Mouse (Mus musculus) thymus, postnatal 0 days (tissue): ENCODE results near the gene Extl2. TPM values are rescaled to one million over a fixed set of nuclear protein-coding genes. Genes with fewer than 3 reads are reported as not detected.

Experiments used
- DNase-seq: peaks from one replicate; pipeline ENCODE4 v3.0.0-alpha.2; 2015; ENCODE audit warnings: low spot score
- polyA plus RNA-seq: library from polyadenylated mRNA; unstranded; fragments of >200 nt; fragmentation: Nextera tagmentation; extraction: Ambion mirVana; gene quantifications from 2 replicates; pipeline ENCODE4 v1.2.1, GENCODE M21; 2015

Gene Extl2
- polyA plus RNA-seq, result 11.2 and 13.3 TPM in 2 replicates

- DNase-seq, result peak; percentile 72
These were observed at the start of gene Extl2, which contains the start of gene Slc30a7 for GRCm38 (mm10) chr3:116006978-116007940. Extl2 (plus strand) TSS chr3:116007462. Slc30a7 (minus strand) TSS chr3:116007406.

GRCm38 (mm10) chr3:115961311-115962027 is 45.8 kb upstream of the Extl2 start:
- no peak for DNase-seq

- DNase-seq, result no peak
These were observed 45.2 kb upstream of the Extl2 start for GRCm38 (mm10) chr3:115962028-115962415.

- DNase-seq, result no peak
These were observed 43.7 kb upstream of the Extl2 start for GRCm38 (mm10) chr3:115963597-115963996.

GRCm38 (mm10) chr3:115964071-115964470 is 43.2 kb upstream of the Extl2 start:
- DNase-seq, result no peak

- no peak for DNase-seq
These were observed 38.3 kb upstream of the Extl2 start for GRCm38 (mm10) chr3:115968745-115969530.

GRCm38 (mm10) chr3:115971045-115971785 is 36.0 kb upstream of the Extl2 start:
- DNase-seq, result no peak

- peak; percentile 58 for DNase-seq
These were observed 35.2 kb upstream of the Extl2 start for GRCm38 (mm10) chr3:115971891-115972646.

- DNase-seq, result no peak
These were observed 33.0 kb upstream of the Extl2 start for GRCm38 (mm10) chr3:115974228-115974627.

GRCm38 (mm10) chr3:115974995-115975394 is 32.3 kb upstream of the Extl2 start:
- DNase-seq, result no peak

GRCm38 (mm10) chr3:115979000-115979399 is 28.3 kb upstream of the Extl2 start:
- peak; percentile 66 for DNase-seq

- DNase-seq, result no peak
These were observed 24.0 kb upstream of the Extl2 start for GRCm38 (mm10) chr3:115983217-115983616.

- no peak for DNase-seq
These were observed 22.6 kb upstream of the Extl2 start for GRCm38 (mm10) chr3:115984653-115985052.

GRCm38 (mm10) chr3:115985183-115985892 is 21.9 kb upstream of the Extl2 start:
- no peak for DNase-seq

GRCm38 (mm10) chr3:115992103-115992502 is 15.2 kb upstream of the Extl2 start:
- no peak for DNase-seq

- no peak for DNase-seq
These were observed 14.7 kb upstream of the Extl2 start for GRCm38 (mm10) chr3:115992588-115992987.

GRCm38 (mm10) chr3:115993025-115993424 is 14.2 kb upstream of the Extl2 start:
- no peak for DNase-seq

- DNase-seq, result no peak
These were observed 10.3 kb upstream of the Extl2 start for GRCm38 (mm10) chr3:115996929-115997328.
